Mouse (Mus musculus): ENCODE measurements around the gene Cyfip2.

DNA sequence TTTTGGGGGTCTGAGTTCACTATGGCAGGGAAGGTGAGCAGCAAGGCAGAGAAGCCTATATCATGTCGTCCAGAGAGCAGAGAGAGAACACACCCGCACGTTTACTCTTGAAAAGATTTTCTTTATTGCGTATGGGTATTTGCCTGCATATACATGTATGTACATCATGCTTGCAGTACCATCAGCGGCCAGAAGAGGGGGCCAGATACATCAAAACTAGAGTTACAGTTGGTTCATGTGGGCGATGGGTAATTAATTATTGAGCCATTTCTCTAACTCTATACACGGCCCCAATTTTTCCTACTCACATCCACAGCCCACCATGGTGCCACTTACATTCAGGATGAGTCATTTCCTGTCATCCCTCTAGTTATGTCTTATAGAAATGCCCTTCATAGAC lies 96.0 kb downstream of the Cyfip2 start:
- peak; percentile 68 for TF ChIP-seq CTCF (IDR thresholded peaks at IDR 0.05)
- no peak for TF ChIP-seq EP300 (IDR thresholded peaks at IDR 0.05)
